Mouse (Mus musculus): ENCODE results near the gene Dhrs3.

GRCm38 (mm10) chr4:144940796-144941462 is 48.3 kb downstream of the Dhrs3 start:
- no peak for TF ChIP-seq CTCF (IDR thresholded peaks at IDR 0.05; ENCODE audit: borderline replicate concordance, insufficient read depth, low read length)
- no peak for TF ChIP-seq POLR2A (IDR thresholded peaks at IDR 0.05; ENCODE audit: low read depth, low read length)
